21 mouse cellular contexts compared by ENCODE assay signal in the genomic region with DNA sequence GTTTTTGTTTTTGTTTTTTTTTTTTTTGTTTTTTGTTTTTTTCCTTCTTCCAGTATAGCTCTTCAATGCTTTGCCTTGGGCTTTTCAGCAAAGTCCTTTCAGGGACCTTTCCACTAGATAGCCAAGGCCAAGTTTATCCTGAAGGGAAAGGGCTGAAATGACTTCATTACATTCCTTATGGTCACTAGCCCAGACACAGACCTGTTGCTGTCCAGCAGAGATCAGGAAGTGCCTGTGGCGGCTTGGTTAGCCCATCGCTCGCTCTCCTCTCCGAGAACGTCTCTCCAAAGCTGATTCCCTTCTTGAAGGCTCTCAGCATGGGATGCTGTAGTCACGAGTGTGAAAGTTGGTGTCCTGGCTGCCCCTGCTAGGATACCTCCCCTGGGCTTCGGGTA.
DNase-seq lines count a peak whose midpoint lies in the region; ATAC-seq and TF ChIP-seq lines count a peak whose summit lies in the region.
"Had no signal": no experiment of that assay in that cellular context is flagged by ENCODE, and none has a peak within 500 bp of the region (broad histone marks: within the 10 kb centered on the region; RNA-seq: fewer than 3 reads in every experiment).

No protein-coding gene starts in this region.

- CTCF ChIA-PET in Patski (lab: Charles Lee) = interaction anchor here (0.7 to 2.0 kb wide), 3 partner anchors 8 to 19 kb away, joined by 4 to 7 read pairs (median 4); no protein-coding TSS in a partner anchor

- POLR2A ChIA-PET in Patski (lab: Charles Lee) = no interaction called here

- no peak overlapping the region for H3K4me2 ChIP-seq in kidney, postnatal 0 days (ENCODE audit: low read length)
- H3K4me2 ChIP-seq: embryonic facial prominence, embryonic 13.5 days; embryonic facial prominence, embryonic 15.5 days; forebrain, embryonic 12.5 days had no signal

- in situ Hi-C loops in Patski (cut with MboI; ENCODE audit: low pct_unique_long_range_greater_than_20kb) = no loop called here

- H3K27me3 ChIP-seq in kidney, postnatal 0 days (ENCODE audit: insufficient read depth, low read length) = no peaks in the 10 kb centered on the region
- H3K27me3 ChIP-seq in Patski = no peaks in the 10 kb centered on the region
- H3K27me3 ChIP-seq: embryonic facial prominence, embryonic 13.5 days; embryonic facial prominence, embryonic 15.5 days; forebrain, embryonic 12.5 days had no signal

- peak; percentile 62 for DNase-seq in kidney, postnatal 0 days (ENCODE audit: low spot score)
- DNase-seq in kidney, postnatal 25 days = no peak
- peak; percentile 50 for DNase-seq in Patski (ENCODE audit: low read depth, low spot score)
- DNase-seq in ovary, postnatal 10 days (ENCODE audit: low spot score) = no peak
- DNase-seq in adrenal gland, adult (ENCODE audit: inconsistent age in 2 of 2, low spot score in 1 of 2) = no peak
- DNase-seq: adrenal gland, adult 2 months; adrenal gland, postnatal 10 days; adrenal gland, postnatal 25 days; cerebellum, adult 18-20 months; cerebellum, adult 8-10 months; cerebellum, adult 9-11 months; cerebellum, postnatal 36 days had no signal

- TF ChIP-seq CTCF in kidney, postnatal 0 days (IDR thresholded peaks at IDR 0.05; ENCODE audit: low read depth) = no peak
- TF ChIP-seq CTCF in Patski (IDR thresholded peaks at IDR 0.05) = no peak

- no peak for ATAC-seq in kidney, postnatal 0 days (replicated peaks; ENCODE audit: low FRiP score, low read depth)
- ATAC-seq in Patski = peak; percentile 95
- no peak for ATAC-seq in megakaryocyte progenitor cell, adult 5-6 weeks (replicated peaks; ENCODE audit: poor library complexity)
- ATAC-seq: forebrain, embryonic 14.5 days; forebrain, embryonic 16.5 days had no signal

- no peak overlapping the region for H3K27ac ChIP-seq in kidney, postnatal 0 days
- 0 out of 2 replicates have a peak overlapping the region, but pooled peaks have one; percentile 39 for H3K27ac ChIP-seq in brown adipose tissue, adult 24 weeks (replicated peaks; ENCODE audit: low read depth, low read length)
- H3K27ac ChIP-seq: embryonic facial prominence, embryonic 13.5 days; embryonic facial prominence, embryonic 15.5 days; forebrain, embryonic 10.5 days; forebrain, embryonic 12.5 days had no signal

- H3K9ac ChIP-seq in kidney, postnatal 0 days (ENCODE audit: low read depth, low read length) = no peak overlapping the region
- H3K9ac ChIP-seq: embryonic facial prominence, embryonic 13.5 days; embryonic facial prominence, embryonic 15.5 days; forebrain, embryonic 12.5 days had no signal

- H3K9me3 ChIP-seq in kidney, postnatal 0 days (replicated peaks; ENCODE audit: low read length) = no peaks in the 10 kb centered on the region
- H3K9me3 ChIP-seq: embryonic facial prominence, embryonic 13.5 days; embryonic facial prominence, embryonic 15.5 days; forebrain, embryonic 10.5 days; forebrain, embryonic 12.5 days had no signal

- 60% methylated on average over 7 of the region's 7 CpGs for WGBS in kidney, postnatal 0 days

- H3K36me3 ChIP-seq in kidney, postnatal 0 days (ENCODE audit: insufficient read depth, low read length) = no peaks in the 10 kb centered on the region
- H3K36me3 ChIP-seq: embryonic facial prominence, embryonic 13.5 days; embryonic facial prominence, embryonic 15.5 days; forebrain, embryonic 10.5 days; forebrain, embryonic 12.5 days had no signal

- no peak overlapping the region for H3K4me3 ChIP-seq in kidney, postnatal 0 days (replicated peaks; ENCODE audit: low read depth, low read length)
- no peak overlapping the region for H3K4me3 ChIP-seq in brown adipose tissue, adult 24 weeks (ENCODE audit: insufficient read depth, low read depth, low read length)
- H3K4me3 ChIP-seq: embryonic facial prominence, embryonic 13.5 days; embryonic facial prominence, embryonic 15.5 days; erythroblast, embryonic 14.5 days; forebrain, embryonic 10.5 days; forebrain, embryonic 12.5 days had no signal

- H3K4me1 ChIP-seq in kidney, postnatal 0 days (replicated peaks; ENCODE audit: insufficient read depth, low read length) = 0 out of 2 replicates have a peak, but pooled peaks cover 4% of the 10 kb centered on the region
- peaks cover 45% of the 10 kb centered on the region for H3K4me1 ChIP-seq in brown adipose tissue, adult 24 weeks (ENCODE audit: control insufficient read depth, insufficient read depth, insufficient read length, low read length)

Comparison
In these comparisons a context has a peak if more than half of its experiments do, and no peak if none do; other contexts are left out.
1. DNase-seq: peak in kidney, postnatal 0 days (single experiment) and Patski (single experiment); none in kidney, postnatal 25 days (0 of 2), ovary, postnatal 10 days (single experiment) and adrenal gland, adult (0 of 2).